Mouse (Mus musculus) embryo, embryonic 11 days (tissue): ENCODE data around the gene 4933402J07Rik.

Experiments
- DNase-seq: peaks from one replicate; pipeline ENCODE4 v3.0.0-alpha.2; 2015

The 4933402J07Rik gene

DNA sequence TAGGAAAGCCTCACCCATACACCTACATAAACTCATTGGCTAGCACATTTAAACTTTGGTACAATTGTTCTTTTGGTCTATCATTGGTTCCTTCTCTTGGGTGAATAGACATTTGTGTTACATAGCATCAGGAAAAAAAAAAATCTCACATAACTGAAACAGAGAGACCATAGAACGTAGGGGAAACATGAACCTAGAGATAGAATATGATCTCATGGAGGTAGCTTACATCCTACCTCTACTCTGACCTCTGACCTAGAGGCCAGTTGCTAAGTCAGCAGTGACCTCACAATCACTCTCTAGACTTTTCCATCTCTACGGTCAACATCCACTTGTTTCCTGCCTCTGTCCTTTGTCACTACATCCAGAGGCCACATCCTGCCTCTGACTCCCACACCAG lies at the start of gene 4933402J07Rik:
TSS of gene 4933402J07Rik (plus strand) at position 301 of the 400 bp plus-strand sequence.
- no peak for DNase-seq

DNA sequence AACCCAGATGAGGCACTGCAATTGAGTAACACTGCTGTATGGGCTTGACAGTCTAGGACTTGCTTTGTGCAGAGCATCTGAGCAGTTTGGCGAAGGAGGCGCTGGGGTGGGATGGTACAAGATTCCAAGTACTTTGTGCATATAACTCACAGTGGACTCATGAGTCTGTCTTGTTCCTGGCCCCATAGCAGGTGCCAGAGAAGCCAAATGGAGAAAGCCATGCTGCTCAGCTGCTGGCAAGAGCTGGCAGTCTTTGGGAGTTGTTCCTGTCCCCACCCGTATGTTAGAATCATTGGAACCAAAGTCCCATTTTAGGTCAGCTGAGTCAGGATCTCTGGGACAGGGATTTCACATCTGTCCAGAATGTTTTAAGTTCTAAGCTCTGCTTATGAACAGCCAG lies 46.5 kb upstream of the 4933402J07Rik start:
- no peak for DNase-seq

DNA sequence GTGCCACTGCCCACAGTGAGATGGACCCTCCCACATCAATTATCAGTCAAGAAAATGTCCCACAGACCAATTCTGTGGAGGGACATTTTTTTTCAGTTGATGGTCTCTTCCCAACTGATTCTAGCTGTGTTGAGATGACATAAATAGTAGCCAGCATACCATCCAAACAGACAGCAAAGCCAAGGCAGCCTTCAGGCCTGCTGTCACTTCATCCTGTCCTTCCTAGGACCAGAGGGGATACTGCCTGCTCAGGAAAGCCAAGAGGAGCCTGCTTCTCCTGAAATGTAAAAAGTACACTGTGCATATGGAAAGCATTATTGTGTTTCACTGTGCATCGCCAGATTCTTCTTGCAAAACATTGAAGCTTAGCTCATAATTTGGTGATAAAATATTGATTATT lies 38.6 kb upstream of the 4933402J07Rik start:
- no peak for DNase-seq

DNA sequence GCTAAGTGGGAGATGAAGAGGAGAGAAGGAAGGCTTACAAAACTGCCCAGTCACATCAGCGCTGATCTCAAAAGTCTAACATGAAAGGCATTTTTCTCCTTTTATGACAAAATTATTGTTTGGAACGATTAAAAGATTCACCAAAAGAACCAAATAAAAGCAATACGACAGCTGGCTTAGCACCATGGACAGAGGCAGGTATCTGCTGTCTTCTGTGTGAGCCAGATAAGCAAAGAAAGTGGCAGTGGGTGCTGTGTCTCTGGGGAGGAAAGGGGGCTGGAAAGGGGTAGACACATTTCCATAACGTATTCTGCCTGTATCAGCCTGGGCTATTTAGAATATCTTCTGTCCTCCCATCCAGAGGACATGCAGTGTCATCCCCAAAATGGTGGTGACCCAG lies 32.5 kb upstream of the 4933402J07Rik start:
- peak; percentile 47 for DNase-seq

DNA sequence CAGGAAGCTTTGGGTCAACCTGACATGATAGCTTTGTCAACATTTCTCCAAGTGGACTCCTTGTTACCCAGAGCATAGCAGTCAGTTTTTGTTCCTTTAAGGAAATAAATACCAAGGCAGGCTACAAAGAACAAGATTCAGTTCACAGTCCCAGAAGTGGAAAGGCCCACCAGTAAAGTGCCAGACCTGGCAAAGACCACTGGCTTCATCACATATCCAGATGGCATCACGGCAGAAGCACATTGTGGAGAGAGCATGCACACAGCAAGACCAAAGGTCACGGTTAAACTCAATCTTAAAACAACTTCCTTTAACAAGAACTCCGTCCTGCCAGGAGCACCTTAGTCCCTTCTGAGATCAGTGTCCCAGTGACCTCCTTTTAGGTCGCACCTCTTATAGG lies 30.2 kb upstream of the 4933402J07Rik start:
- no peak for DNase-seq

DNA sequence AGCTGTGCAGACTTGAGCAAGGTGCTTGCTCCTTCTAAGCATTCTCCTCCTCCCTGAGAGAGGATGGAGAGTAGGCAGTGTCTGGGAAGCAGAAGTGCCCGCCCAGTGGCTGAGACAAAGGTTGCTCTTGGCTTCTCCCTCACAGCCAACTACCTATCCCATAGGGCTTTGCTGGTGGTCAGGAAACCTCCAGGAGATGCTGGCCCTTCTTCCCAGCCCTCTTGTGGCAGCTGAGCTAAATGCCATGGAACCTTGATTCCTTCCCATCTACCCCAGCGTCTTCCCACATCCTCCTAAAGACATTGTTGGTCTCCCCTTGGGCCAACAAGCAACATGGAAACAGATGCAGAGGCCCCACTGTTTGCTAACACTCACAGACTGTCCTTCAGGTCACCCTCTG lies 28.8 kb upstream of the 4933402J07Rik start:
- DNase-seq: peak; percentile 19

DNA sequence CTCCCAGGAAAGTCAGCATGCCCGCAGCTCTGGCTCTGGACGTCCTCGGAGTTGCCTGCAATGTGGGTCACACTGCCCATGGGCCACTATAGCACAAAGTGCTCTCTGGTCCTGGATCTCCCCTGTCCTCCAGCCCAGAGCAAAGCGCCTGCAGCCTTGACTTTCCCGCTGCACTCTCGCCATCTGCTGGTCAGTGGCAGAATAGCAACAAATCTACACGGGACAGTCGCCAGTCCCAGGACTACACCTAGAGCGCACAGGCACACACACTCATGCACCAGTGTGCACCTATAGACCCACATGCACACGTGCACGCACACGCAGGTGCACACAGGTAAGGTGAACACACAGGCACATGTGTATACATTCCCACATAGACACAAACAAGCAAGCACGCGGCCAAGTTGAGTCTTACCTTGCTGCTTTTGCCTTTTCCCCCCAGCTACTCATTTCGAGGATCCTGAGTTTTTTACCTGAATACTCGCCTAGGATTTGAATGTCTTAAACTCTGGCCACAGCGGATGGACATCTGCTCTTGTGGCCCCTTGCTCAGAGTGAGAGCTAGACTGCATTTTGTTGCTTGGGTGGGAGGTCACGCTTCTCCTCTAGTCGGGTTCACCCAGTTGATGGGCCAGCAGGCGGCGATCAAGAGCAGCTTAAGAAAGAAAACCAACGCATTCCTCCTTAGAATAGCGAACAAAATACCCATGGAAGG lies 26.9 kb upstream of the 4933402J07Rik start:
- DNase-seq: peak; percentile 83

DNA sequence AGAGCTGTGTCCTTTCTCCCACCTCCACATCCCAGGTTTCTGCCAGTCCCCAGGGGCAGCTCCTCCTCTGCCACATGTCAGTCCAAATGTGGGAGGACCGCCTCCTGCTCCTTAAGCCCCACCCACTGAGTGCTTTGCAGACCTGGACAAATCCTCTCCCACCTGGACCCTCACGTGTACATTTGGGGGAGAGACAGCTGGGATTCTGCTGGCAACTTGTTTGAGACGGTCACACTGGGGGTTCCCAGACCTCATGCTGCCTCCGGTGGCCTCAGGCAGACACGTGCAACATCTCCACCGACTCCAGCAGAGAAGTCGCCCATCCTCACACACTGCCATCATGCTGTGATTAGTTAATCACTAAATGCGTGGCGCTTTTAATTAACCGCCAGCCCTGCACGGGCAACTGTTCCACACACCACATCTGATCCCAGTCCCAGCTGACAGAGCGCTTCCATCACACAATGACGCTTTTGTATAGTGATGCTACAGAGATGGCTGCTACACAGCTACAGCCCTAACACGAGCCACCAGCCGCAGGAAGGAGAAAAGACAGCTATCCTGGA lies 23.7 kb upstream of the 4933402J07Rik start:
- peak; percentile 12 for DNase-seq

DNA sequence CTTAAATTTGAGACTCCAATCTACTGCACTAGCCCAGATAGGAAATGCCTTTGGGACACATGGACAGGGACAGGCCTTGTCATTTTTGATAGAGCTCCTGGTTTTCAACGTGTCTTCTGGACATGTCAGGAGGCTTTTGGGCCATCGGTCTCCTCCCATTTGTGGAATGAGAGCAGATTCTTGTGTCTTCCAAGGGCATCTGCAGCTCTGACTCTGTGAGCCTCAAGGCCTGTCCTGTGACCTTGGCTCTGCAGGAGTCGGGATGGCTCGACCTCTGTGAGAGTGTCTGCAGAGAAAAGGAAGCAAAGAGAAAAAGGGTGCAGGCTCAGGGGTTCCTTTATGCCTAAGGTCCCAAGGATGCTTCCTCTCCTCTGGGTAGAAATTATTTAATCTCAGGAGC lies 13.8 kb upstream of the 4933402J07Rik start:
- DNase-seq: no peak

DNA sequence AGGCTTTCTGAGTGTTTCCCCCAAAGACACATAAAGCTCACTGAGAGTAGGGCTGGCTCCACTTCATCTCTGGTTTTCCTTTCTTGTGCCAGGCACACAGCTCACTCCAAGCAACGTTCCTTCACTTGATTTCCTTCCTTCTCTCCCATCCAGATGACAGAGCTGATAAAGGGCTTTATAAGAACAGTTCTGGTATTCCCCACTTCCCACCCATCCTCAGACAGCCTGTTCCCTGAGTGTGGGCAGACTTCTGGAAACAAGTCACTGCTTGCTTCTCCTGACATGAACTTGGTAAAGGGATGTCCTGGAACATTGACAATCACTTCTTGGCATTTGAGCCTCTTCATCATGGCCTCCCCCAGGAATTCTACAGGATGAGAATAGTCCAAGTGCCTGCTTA lies 10.9 kb upstream of the 4933402J07Rik start:
- no peak for DNase-seq

DNA sequence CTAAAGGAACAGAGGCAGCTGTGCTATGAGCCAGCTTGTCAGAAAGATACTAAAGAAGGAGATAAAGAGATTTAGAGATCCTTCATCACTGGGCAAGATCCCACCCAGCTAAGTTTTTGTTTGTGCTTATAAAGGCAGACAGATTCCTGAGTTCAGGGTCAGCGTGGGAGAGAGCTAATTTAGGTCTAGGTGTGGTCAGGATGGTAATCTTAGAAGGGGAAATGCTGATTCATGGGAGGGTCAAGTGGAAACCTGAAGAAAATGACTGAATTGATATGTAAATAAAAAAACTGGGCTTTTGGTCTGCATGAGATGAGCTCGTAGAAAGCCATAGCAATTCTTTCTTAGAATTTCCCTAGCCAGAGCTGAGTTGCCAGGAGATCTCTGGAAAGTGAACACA lies 2.9 kb upstream of the 4933402J07Rik start:
- no peak for DNase-seq

DNA sequence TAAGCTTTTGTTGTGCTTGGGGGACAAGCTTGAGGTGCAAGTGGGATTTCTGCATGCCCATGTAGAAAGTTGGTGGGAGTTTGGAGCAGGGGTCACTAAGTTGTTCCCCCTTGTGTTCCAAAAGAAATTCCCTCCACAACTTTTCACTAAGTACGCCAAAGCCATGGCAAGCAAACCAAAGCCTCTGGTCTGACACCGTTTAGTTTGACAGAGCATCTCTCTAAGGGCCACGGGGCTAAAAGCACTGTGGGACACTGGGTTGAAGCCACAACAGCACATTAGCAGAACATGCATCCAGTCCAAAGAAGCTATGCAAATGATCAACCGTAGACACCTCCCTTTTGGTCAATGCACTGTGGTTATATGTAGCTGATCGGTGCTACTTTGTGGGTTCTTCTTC lies 5.5 kb downstream of the 4933402J07Rik start:
- no peak for DNase-seq

DNA sequence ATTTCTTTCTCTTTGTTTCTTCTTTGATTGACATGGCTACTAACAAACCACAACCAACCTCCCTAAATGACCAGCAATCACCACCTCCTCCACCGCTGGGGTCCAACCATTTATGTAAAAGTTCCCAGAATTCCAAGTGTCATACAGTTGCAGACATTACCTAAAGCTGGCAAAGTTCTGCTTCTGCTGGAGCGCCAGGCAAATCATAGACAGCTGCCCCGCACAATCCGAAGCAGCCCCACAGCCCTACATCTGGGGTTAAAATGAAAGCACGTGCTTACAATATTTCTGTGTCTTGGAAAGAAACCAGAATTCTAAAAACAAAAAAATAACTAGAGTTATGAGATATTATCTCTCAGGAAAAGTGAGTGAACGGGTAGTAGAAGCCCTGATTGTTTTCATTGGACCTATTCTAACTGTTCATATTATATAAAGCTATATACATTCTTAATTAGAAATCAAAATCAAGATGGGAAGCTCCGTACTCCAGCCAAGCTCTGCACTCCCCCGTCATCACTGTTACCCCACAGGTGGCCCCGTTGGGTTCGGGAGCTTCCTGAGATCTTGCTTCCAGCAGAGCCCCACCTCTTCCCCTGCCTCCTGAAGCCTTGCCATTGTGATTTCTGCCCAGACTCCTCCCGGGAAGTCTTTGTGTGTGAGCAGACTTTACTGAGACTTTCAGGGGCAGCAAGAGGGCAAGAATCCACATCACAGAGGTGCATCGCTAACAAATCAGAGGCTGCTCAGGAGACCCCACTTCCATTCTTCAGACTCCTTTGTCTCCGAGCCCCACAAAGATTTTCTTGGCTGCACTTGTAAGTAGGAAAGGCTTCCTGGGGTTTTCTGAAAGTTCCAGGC lies 6.3 kb downstream of the 4933402J07Rik start:
- peak; percentile 54 for DNase-seq

DNA sequence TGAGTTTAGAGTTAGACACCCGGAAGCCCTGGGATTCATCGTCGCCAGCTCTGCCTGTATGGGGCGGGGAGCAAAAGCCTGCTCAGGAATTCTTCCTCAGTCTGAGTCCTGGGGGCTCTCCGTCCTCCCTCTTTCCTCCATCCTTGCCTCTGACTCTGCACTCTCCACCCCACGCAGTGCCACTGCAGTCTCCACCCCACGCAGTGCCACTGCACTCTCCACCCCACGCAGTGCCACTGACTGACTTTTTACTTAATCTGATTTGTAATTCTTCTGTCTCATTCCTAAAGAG lies 6.9 kb downstream of the 4933402J07Rik start:
- DNase-seq: no peak

DNA sequence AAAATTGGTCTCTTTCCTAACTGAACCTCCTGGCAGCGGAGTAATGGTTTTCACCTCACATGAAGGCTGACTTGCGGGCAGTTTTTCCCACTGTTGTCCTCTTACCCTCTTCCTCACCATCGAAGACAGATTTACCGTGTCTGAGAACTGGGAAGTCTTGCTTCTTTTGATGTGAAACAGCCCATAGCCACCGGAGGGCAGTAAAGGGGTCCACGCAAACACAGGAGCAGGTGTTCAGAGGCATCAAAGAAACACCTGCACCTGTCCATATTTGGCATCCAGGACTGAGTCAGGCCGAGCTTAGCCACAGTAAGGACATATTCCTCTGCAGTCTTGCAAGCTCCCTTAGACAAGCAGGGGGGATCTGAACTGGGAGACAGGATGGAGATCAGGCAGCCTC lies 7.2 kb downstream of the 4933402J07Rik start:
- peak; percentile 43 for DNase-seq

DNA sequence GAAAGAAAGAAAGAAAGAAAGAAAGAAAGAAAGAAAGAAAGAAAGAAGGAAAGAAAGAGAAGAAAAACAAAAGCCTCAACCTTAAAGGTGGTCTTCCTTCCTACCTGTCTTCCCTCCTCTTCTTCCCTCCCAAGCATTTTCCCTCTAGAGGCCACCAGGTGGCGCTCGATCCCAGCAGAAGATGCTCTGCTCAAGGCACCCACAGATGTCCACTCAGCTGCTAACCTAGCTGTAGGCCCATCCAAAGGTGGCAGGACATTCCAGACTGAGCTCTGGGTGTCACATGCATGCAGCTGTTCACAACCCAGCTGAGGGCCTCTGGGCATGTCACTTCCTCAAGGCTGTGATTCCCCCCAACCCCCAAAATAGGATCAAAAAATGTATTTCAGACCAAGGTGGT lies 30.6 kb downstream of the 4933402J07Rik start:
- DNase-seq: peak; percentile 76

DNA sequence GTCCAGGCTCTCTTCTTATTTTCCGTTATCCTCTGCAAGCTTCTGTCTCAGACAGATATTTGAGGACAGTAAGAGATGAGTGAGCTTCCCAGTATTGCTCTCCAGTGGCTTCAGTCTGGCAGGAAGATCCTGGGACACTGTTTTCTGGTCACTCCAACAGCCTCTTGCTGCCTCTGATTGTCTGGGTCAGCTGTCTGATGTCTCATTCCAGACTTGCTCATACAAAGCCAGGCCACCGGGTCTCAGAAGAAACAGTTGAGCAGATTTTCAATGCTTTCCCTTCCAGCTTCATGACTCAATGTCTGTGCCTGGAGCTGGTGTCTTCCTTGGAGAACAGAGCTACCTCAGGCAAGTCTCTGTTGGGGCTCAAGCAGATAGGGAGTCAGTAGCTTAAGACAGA lies 39.1 kb downstream of the 4933402J07Rik start:
- no peak for DNase-seq

DNA sequence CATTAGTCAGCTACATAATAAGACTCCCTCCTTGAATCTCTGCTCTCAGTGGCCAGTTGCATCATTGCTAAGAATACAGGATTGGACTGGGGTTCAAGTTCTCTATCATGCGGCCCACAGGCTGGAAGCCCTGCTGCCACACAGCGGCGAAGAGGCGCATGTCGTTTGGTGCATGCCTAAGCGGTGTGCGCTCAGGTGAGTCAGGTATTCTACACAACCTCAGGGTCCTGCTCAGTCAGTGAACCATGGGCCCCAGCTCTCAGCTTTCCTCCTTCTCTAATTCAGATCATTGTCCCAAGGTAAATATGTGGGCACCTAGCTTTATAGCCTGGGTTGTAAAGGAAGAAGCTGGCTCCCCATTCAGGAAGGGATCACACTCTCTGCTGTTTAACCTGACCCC lies 45.5 kb downstream of the 4933402J07Rik start:
- no peak for DNase-seq

DNA sequence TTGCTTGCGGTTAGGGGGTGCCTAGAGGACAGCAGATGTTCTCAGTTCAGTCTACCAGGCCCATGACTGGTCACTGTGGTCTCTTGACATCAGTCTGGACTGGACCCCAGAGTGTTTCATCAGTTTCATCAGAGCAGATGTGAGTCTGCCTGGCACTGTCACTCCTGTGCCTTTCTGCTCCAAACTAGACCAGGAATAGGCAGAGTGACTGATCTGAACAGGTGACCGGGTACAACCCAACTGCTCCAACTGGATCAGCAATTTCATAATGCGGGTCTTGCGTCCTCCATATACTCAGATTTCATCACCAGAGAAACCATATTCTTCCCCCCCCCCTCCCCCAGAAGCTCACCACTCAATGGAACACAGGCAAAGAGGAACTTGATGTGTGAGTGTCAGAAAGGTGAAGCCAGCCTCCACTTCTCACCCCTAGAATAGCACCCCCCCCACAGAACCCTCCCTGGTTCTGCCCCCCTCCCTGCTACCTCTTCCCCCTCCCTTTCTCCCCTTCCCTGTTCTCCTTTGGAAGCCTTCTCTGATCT lies 46.1 kb downstream of the 4933402J07Rik start:
- DNase-seq: no peak

DNA sequence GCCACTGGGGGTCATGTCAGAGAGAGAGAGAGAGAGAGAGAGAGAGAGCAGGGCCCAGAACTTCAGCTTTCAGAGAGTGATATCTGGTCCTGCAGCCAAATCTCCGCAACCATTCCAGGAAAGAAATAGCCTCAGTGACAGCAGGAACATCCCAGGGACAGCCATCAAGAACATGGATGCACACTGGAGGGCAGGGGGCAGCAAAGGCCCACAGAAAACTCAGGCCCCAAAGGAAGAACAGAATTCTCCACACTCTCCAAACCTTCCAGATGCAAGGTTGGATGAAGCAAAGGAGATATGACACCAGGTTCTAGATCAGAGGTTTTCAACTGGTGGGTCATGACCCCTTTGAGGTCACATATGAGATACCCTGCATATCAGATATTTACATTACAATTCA lies 50.0 kb downstream of the 4933402J07Rik start:
- DNase-seq: no peak

DNA sequence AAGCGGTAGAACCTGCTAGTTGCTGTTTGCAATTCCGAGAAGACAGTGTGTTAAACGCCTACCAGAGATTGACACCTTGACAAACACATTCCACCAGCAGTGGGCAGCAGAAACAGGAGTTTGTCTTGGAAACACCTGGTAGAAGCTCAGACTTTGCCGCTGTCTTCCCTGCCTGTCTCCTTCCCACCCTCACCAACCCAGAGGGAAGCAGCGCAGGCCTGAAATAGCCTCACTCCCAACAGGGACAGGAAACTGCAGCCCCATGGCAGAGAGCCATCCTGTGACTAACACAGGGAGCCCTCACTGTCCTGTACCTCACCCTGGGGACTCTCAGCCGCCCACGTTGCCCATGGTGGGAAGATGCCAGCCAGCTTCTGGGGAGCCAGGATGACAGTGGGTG lies 55.5 kb downstream of the 4933402J07Rik start:
- no peak for DNase-seq

DNA sequence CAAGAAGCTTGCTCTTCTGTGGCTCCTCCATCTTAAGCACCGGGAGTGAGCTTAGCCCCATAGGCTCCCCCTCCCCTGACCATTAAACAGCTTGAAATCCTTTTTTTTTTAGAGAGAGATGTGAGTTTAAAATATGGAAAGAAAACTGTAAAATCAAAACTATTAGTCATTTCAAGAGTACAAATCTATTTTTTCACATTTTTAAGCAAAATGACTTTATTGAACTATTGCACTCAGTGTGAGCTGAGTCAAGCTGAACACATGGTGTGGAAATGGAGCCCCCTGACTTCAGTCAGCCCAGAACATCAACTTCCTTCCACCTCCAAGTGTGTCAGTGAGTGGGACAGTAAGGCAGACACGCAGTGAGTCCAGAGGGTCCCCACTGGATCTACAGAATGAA lies 55.9 kb downstream of the 4933402J07Rik start:
- no peak for DNase-seq

DNA sequence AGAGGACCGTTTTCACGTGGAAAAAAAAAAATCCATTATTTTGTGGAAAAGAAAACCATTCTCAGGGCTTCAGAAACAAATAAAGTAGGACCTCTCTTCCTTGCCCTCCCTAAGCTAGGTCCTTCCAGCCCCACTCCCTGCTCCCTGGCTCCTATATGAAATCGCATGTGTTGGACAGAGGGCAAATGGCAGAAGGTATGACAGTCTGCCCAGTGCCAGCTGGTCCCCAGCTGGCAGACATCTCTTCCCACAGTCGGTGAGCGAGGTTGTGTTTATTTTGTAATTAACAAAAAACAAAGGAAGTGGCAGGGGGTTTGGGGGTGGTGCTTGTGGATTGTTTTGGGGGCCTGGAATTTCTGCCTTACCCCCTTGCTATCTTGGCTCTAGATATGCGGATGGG lies 56.6 kb downstream of the 4933402J07Rik start:
- DNase-seq: no peak

DNA sequence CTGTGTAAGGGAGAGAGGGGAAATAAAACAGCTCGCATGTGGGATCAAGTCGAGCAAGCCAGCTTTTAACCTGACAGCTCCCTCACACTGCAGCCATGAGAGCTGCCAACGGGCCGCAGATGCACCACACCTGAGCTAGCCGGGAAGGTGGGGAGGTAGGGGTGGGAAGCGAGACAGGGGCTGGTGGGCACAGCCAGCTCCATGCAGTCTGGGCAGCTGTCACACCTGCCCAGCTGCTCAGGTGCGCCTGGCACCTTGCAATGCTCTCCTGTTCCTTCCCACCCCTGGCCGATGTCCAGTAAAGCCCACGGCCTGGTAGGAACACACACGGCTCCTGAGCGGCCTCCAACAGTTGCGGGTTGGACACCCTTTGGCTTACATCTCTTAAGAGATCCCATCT lies 57.5 kb downstream of the 4933402J07Rik start:
- no peak for DNase-seq
